Mouse (Mus musculus): ENCODE results near the gene Map3k4.
"Not testable (repeated sequence)": the region's sequence is repeated elsewhere in the genome, so short reads cannot be mapped to it uniquely, and the experiment has no call there.

Gene Map3k4

GRCm38 (mm10) chr17:12304658-12305057, 13.9 kb downstream of the Map3k4 start:
- no peak for DNase-seq

DNA sequence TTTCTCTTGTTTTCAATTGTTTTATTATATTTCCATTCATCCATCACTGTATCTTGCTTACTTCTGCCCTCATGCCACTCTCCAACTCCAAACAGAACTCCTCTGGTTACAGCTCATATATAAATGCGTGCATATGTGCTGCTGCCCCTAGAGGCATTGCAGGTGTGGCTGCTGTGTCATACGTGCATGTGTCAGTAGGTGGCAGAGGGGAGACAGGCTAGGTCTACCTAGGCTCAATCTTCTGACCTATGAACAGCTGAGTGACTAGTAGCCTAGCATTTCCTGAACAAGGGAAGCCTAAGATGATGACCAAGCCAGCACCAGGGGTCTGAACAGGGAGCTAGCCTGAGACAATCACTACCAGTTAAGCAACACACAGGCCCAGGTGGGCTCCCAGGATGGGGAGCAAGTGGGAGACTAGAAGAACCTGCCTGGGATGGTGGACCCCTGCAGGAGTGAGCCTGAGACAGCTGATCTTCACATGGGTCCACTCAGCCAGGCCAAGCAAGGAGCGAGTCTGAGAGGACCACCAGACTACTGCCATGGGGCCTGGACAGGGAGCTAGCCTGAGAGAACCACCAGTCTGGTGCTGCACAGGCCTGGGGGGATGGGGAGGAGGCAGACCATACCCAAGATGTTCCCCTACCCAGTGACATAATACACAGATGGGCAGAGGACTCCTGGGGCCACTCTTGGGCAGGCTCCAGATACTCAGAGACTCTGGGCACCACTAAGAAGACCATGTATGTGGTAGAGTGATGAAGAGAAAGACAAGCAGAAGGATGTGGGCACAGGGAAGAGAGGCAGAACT, 17.5 kb downstream of the Map3k4 start:
- DNase-seq, result peak; percentile 71

DNA sequence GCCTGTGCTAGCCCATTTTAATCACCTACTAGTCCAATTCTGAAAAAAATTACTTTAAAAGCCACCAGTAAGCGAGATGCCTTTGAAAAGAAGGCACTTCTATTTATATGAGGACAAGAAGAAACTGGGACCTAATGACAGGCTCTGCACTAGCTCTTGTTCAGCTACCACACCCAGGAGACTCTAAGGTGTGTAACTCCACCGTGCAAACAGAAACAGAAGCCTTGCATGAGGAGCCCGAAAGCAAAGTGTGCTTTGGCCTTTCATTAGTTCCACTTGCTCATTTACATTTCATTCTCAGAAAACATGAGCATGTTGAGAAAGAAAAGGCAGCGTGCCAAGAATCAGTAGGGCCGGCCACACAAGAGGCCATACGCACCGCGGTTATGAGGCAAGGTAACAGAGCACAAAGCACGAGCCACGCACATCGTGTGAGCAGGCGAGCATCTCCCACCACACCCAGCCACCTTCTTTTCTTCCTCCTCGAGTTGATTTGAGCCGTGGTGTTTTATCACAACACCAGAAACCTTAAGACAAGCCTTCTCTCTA, 18.4 kb downstream of the Map3k4 start:
- peak; percentile 18 for DNase-seq

- no peak for DNase-seq
Observed at GRCm38 (mm10) chr17:12299371-12299770, 19.2 kb downstream of the Map3k4 start.

DNA sequence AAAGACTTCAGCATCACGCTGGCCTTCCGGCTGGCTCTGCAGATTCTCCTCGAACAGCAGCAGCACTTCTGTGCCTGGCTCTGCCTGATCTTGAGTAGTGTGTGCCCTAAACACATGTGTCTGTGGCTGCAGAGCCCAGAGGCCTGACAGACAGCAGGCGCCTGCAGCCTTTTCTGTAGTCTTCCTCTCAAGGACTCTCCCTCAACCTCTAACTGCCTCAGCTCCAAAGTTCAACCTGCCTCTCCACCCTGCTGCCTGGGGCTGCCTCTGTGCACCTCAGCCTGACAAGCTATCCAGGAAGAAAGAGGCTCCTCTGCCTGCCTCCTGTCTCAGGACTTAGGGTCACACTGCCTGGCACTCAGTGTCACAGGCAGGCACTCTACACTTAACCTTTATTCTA, 20.6 kb downstream of the Map3k4 start:
- DNase-seq, result peak; percentile 58

- DNase-seq, result no peak
Observed at GRCm38 (mm10) chr17:12297292-12297691, 21.3 kb downstream of the Map3k4 start.

DNA sequence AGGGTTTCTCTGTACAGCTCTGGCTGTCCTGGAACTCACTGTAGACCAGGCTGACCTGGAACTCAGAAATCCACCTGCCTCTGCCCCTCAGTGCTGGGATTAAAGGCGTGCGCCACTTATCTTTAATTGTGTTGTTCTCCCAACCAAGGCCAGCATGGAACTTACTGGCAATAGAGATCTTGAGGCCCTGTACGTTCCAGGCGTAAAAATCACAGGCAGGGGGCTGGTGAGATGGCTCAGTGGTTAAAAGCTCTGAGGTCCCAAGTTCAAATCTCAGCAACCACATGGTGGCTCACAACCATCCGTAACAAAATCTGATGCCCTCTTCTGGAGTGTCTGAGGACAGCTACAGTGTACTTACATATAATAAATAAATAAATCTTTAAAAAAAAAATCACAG, 22.7 kb downstream of the Map3k4 start:
- DNase-seq, result not testable (repeated sequence)

- peak; percentile 20 for DNase-seq
Observed at GRCm38 (mm10) chr17:12294424-12294823, 24.2 kb downstream of the Map3k4 start.

GRCm38 (mm10) chr17:12293571-12293970, 25.0 kb downstream of the Map3k4 start:
- DNase-seq, result no peak

- DNase-seq, result peak; percentile 25
Observed at GRCm38 (mm10) chr17:12292877-12293276, 25.7 kb downstream of the Map3k4 start.

DNA sequence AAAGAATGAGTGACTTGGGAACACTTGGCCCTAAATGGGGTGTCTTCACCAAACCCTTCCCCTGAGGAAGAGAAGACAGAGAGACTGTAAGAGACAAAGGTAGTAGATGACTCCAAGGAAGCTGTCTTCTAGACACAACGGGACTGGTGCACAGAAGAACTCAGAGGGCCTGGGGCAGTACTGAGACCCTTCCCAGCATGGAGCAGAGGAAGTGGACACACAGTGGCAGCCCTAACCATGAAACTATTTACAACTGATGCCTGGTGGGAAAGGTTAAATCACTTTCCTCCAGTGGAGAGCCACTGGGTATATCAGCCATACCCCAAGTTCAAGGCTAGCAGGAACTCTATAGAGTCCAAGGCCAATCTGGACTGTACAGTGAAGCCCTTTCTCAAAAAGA, 26.2 kb downstream of the Map3k4 start:
- no peak for DNase-seq

- DNase-seq, result no peak
Observed at GRCm38 (mm10) chr17:12291151-12291550, 27.4 kb downstream of the Map3k4 start.

- peak; percentile 24 for DNase-seq
Observed at GRCm38 (mm10) chr17:12290735-12291134, 27.9 kb downstream of the Map3k4 start.

- not testable (repeated sequence) for DNase-seq
Observed at GRCm38 (mm10) chr17:12289836-12290235, 28.8 kb downstream of the Map3k4 start.

GRCm38 (mm10) chr17:12288871-12289270, 29.7 kb downstream of the Map3k4 start:
- no peak for DNase-seq

DNA sequence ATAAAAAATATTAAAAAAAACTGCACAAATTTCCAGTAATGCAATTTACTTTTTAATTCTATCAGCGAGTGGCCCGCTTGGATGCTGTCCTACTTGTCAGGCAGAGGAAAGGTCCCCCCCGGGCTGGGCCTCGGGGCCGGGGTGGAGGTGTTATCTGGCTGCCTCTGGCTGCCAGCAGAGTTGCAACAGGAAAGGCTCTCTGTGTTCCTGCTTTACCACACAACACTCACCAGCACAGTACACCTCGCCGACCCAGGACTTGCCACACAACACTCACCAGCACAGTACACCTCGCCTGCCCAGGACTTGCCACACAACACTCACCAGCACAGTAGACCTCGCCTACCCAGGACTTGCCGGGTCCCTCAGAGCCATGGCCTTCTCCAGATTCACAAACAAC, 38.8 kb downstream of the Map3k4 start:
- no peak for DNase-seq

DNA sequence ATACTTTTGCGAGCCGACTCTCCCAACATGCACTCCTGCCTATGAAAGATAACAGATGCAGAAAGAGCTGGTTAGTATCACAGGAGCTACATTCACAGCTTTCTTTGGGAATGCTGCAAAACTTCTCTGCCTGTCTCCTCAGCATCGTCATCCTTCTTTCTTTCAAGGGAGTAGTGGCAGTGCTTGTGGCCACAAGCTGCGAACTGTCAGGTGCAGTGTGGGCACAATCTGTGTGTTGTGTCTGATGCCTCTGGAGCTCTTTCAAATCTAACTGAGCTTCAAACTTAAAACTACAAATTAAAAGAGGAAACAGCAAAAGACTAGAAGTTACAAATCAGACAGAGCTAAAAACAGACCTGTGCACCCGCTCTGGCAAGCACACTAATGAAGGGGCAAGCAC, 40.5 kb downstream of the Map3k4 start:
- no peak for DNase-seq

- DNase-seq, result no peak
Observed at GRCm38 (mm10) chr17:12277297-12277696, 41.3 kb downstream of the Map3k4 start.

GRCm38 (mm10) chr17:12276496-12277200, 41.9 kb downstream of the Map3k4 start:
- DNase-seq, result no peak

DNA sequence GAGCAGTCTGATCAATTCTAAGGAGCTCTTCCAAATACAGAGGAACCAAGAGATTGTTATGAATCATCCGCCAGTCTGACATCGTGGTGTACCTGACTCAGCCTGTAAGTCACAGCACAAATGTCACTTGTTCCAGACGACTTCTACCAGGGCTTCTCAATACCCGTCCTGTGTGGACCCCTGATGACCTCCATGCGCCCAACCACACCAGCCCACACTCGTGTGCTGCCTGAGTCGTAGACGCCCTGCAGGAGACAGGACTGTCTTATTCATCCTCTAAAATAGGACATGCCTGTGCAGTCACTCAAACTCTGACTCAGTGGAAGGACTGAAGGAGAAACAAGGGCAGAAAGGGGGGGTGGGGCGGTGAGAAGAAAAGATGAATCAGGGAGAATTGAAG, 42.8 kb downstream of the Map3k4 start:
- DNase-seq, result no peak

DNA sequence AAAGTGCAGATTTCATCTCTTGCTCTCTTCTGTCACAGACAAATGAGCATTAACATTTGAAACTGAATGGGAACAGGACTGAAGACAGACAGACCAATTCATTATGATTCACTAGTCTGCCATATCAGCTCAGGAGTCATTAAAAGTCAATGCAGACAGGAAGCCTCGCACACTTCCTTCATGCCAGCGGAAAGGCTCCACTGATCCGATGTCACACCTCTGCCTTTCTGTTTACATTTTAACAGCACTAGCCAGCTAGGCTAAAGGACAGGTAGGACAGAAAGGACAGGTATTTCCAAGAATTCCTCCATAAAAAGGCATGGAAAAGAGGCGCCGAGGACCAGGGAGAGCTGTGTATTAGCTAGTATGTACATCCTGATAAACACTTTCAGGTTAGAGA, 45.6 kb downstream of the Map3k4 start:
- DNase-seq, result no peak

DNA sequence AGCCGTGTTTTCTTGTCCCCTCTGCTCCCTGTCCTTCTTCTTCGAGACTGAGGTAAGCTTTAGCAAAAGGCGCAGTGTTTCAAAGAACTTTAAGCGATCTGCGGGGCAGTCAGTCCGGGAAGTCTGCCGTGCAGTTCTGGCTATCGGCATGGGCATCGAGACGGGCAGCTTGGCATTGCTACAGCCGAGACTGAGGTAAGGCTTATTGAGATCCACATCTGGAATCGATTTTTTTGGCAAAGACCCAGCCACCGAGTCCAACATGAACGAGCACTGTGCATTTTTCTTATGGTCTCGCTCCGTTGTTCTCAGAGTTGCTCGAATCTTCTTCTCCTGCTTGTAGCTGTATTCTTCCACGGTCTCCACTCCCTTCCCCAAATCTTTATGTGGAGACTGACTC, 46.8 kb downstream of the Map3k4 start:
- DNase-seq, result no peak

- DNase-seq, result no peak
Observed at GRCm38 (mm10) chr17:12268538-12268937, 50.1 kb downstream of the Map3k4 start.

DNA sequence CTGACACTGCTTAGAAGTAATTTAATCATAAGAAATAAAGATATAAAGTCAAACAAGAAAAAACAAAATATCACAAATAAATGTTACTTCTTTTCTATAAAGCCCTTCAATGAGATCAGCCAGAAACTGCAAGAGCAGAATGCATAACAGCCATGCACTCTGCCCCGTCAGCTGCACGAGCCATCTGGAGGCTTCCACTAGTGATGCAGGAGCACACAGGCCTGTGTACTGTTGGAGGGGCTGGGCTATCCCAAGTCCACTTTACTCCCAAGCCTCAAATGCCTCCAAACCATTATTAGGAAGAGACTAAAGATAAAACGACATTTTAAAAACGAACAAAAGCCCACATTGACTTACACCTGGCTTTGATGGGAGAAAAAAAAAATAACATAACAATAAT, 50.5 kb downstream of the Map3k4 start:
- no peak for DNase-seq

Data from kidney, adult 11 months (tissue).